Mouse (Mus musculus): ENCODE results near the gene Shank2. TPM values are rescaled to one million over a fixed set of nuclear protein-coding genes. Genes with fewer than 3 reads are reported as not detected.

The Shank2 gene
- total RNA-seq, 2 experiments from 2014 or later: 0.11 to 0.12 TPM

DNA sequence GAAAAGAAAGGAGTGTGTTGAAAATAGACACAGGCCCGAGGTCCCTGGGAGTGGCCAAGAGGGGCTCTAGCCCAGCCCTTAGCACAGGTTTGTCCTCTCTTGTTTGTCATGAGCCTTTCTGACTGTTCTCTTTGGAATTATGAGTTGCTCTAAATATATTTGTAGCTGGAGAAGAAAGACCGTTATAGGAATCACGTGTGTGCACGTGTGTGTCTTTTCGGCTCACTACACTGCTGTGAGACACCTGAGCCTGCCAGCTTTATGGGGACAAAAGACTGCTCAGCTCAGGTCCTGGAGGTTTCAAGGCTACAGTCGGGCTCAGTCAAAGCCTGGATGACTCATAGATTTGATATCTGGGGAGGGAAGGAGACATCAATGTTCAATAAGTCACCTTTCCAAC is 323.1 kb downstream of the Shank2 start:
- no peak for DNase-seq (ENCODE audit: low spot score)

DNA sequence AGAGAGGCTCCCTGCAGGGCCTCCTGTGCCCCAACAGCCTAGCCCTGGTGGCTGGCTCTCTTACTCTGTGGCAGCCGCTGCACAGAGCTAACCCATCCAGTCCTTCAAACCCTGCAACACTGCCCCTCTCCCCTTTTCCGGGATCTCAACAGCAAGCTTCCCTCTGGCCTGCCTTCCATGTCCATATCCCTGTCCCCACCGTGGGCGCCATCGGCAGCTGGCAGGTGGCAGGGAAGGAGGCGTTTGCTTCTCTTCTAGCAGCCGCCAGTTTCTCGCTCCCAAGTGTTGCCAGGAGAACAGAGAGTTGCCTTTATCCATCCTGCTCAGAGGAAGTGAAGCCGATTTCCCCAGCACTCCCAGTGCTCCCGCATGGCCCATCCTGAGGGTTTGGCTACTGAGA is 323.9 kb downstream of the Shank2 start:
- DNase-seq (ENCODE audit: low spot score): no peak

DNA sequence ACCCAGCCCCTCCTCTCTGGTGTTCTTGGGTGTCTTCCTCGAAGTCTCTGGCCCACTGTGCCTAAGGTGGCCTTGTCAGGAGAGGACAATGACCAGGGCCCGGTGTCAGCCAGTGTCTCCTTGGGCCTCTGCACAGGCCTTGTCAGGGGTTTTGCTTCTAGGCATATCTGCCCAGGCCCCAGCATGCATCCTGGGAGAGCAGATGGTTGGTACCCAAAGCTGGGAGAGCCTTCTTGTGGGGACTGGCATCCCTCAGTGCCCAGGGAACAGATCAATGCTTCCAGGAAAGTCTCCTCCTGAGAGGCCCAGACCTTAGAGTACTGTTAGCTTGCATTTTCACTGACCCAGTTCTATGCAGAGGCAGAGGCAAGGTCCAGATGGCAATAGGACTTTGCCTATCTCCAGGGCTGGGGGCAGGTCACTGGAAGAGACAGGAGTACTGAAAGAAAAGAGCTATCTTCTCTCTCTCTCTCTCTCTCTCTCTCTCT is 327.7 kb downstream of the Shank2 start:
- DNase-seq (ENCODE audit: low spot score): no peak

DNA sequence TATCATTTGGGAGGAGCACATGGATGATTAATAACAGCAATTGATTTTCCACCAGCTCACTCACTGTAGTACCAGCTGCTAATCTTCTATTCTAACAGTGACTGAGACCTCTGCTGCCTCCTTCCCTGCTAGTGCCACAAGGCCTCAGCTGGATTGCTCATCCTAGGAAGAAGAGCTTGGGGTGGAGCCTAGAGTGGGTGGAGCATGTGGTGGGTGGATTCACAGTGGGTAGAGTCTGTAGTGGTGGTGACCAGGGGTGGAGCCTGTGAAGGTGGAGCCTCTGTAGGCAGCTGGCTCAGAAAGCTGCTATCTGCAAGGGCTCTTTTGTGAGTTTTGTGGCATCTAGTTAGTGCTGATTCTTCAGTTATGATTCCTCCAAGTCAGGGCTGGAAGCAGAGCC is 334.9 kb downstream of the Shank2 start:
- no peak for DNase-seq (ENCODE audit: low spot score)

DNA sequence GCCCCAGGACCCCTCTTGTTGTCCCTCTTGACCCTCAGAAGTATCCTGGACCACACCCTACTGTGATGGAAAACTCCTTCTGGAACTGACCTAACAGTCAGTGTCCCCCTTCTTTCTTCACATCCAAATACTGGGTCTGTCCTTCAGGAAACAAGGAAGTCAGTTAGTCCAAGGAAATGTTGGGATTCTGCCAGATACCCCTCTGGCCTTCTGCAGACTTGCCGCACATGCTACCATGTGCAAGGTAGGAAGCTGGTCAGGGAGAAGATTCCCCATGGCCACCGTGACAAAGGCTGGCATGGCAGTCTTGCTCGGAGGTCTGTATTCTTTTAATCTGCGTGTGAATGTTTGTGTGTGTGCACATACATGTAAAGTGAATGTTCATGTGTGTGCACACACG is 337.0 kb downstream of the Shank2 start:
- DNase-seq (ENCODE audit: low spot score): no peak

DNA sequence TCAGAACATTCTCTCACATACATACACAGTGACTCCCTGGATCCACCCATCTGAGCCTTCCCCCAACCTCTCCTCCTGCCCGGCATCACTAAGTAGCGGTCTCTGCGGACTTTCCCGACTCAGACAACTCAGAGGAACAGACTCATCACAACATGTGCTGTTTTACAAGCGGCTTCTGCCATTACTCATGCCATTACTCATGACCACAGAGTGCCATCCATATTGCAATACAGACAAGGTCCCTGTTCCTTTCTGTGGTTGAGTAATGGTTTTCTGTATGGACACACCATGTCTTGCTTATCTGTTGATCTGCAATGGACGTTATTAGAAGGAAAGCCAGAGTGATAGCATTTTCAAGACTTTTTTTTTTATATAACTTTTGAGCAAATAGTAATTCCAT is 338.6 kb downstream of the Shank2 start:
- DNase-seq (ENCODE audit: low spot score): no peak

DNA sequence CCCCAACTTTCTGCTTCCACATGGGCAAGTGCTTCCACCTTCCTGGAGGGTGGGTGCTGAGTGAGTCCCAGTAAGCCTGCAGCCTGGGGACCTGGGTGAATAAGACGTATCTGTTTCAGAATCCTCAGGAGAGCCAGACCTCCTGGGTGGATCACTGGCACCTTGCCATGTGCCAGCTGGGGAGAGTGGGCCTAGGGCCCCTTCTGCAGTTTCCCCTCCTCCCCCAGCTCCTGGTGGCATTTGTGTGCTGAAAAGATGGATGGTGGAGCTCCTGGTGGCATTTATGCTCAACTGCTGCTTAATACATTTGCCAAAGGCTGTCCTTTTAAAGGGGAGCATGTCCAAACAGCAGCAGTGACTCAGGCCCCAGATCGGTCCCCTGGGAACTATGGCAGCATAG is 364.4 kb downstream of the Shank2 start:
- no peak for DNase-seq (ENCODE audit: low spot score)

DNA sequence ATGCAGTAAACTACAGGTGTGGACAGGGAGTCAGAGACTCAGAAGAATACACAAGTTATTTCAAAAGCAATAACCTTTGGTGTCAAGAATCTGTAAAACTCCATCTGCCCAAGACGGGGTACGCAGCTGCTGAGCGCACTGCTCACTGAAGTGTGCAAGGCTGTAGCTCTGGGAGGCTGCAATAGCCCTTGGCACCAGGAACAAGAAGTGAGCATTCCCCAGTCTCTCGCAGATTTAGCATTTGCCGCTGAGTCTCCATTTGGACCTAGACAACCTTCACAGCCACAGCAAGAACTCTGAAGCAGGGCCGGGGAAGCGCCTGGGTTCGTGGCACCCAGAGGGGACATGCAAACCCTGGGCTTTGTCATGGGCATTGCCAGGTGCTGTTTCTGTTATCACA is 371.3 kb downstream of the Shank2 start:
- no peak for DNase-seq (ENCODE audit: low spot score)

DNA sequence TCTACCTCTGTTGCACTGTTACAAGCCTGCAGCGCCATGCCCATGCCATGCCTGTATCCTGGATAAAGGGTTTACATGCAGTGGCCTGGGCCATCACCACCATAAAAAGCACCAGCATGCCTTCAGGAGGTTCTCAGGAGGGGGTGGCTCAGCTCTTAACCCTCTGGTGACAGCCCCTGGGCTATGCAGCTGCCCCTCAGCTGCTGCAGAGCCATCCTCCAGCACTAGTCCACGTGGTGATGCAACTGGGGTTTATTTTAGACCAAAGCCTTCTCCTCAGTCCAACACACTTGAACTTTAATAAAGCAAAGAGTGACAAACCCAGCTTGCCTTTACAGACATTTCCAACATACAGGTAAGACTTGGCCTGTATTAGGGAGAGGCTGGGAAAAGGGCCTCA is 373.8 kb downstream of the Shank2 start:
- DNase-seq (ENCODE audit: low spot score): no peak

DNA sequence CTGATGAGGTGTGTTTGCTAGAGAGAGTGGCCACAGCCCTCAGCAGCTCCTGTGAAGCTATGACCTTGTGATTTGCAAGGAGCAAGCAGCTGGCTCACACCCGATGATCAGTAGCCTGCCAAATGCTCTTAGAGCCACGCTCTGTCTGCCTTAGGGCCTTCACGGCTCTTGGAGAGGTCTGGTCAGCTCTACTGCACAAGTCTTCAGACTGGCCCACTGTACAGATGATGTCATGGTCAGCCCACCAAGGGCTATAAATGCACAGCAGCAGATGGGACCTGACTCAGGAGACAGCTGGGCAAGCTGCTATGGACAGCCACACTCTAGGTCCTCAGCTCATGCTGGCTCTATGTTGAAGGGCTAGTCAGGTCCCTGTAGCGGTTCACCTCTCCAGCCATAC is 376.5 kb downstream of the Shank2 start:
- no peak for DNase-seq (ENCODE audit: low spot score)

DNA sequence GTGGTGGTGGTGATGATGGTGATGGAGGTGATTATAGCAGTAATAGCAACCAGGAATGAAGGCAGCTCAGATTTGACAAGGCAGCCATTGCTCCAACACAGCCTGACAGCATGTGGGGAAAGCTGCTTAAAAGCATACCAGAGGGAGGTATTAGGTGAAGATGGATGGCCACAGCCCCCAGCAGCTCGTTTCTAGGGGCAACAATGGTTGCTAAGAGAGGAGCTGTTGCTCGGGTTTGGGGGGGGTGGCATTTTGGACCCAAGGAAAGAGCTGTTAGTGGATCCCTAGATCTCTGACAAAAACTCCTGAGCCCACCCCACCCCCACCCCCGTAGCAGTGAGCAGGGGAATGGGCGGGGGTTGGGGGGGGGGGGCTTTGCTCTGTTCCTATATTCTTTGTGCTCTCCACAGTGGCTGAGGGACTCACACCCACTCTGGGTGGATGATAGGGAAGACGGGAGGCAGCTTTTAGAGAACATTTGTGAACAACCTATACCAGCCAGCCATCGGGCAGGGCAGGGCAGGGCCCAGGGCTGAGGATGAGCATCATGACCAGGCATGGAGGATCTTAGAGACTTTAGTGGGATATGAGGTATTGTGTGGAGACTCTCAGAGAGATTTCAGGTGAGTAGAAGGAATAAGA is 377.6 kb downstream of the Shank2 start:
- no peak for DNase-seq (ENCODE audit: low spot score)

DNA sequence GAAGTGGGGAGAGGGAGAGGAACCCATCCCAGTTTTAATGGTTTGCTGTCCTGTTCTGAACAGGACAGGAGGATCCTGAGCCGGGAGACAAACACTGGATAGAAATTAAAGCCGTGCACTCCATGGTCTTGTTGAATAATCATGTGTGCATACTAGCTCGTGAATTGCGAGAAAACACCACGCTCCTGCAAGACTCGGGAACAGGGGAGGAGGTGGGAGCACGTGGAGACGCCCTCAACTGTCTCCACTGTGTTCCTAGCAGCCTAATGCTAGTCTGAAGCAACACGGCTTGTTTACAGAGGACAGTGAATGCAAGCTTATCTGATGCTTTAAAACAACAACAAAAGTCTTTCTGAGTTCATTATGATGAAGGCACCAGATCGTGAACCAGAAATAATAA is 379.9 kb downstream of the Shank2 start:
- DNase-seq (ENCODE audit: low spot score): no peak

DNA sequence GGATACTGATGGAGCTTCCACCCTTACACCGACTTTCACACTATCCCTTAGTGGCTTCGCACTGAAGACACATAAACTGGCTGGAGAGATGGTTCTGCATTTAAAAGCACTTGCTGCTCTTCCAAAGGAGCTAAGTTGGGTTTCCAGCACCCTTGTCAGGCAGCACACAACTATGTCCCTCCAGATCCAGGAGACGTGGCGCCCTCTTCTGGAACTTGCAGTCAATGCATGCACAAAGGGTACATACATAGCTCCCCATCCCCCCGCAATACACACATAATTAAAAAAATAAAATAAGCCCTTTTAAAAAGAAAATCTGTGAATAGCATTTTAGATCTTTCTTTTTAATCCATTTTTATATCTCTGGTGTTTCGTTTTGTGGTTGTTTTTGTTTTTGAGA is 385.8 kb downstream of the Shank2 start:
- no peak for DNase-seq (ENCODE audit: low spot score)

DNA sequence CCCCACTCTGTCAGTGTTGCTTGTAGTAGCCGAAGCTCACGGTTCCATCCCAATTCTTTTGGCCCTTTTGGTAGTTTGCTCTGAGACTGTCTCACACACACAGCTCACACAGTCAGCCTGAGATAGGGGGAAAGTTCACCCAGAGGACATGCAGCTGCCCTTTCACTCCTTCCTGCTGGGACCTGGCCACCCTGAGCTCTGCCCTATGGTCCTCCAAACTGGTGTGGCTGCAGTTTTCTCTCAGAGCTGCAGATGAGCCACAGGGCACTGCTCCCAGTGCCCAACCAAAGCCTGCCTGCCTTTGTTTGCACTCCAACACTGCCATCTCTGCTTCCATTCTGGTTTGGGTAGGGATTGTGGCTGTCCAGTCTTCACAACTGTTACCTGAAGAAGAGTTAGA is 388.0 kb downstream of the Shank2 start:
- no peak for DNase-seq (ENCODE audit: low spot score)

DNA sequence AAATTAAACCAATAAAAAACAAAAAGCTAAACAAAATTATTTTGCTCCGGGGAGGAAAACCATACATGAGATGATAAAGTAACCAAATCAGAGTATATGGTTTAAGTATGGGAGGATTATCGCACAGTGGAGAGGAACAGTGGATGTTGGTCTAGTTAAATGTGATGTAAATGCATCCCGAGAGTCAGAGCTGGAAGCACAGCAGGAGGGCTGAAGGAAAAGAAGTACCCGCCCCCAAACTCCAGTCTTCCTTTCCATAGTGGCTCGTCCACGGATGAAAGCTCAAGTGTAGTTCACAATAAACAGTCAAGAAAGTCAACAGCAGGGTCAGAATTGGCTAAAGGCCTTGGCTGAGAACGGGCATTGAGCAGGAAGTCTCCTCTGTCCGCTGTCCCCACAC is 388.9 kb downstream of the Shank2 start:
- DNase-seq (ENCODE audit: low spot score): no peak

DNA sequence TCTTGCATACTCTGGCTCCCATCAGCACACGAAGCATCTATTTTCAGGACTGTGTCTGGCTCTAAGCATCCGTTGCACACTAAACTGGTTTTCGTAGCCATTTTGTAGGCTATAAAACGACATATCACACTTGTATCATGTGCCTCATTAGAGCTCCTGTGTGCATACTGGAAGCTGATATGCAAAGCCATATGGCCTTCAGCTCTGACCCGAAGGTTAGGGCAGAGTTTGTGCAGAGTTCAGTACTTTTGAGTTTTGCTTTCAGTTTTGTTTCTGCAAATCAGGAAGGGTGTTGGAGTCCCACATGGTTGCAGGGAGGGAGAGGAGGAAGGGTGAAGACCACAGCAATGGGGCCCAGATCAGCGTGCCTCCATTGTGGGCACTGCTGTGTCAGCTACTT is 390.0 kb downstream of the Shank2 start:
- no peak for DNase-seq (ENCODE audit: low spot score)

DNA sequence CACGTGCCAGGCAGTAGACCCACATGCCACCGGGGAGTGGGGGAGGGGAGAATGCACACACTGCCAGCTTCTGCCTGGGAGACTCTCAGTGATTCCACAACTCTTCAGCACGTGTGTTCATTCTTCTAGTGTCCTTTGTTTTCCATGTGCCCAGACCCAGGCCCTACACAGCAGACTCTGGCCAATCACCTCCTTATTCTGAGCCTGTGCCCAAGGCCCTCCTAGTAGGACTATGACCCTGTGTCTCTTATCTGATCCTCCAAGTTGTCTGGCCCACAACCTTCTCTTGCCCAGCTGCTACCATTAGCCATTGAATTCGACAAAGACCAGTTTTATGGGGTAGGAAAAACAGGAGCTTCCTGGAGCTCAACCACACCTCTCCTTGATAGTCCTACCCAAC is 400.8 kb downstream of the Shank2 start:
- no peak for DNase-seq (ENCODE audit: low spot score)

DNA sequence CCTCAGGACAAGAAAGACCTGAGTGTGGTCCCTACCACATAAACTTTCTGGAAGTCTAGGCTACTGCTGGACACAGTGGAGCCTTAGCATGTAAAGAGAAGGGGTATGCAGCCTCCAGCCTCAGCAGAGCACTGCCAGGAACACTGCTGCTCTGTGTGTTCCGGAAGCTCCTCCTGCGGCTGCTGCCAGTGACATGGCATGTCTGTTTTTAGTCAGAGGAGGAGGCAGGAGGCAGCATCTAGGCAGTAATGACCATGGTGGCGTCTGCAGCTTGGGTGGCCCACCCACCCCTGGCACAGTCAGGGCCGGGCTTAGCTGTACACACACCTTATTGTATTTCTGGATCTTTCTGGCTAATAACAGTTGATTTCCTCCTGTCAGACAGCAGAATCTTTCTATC is 405.9 kb downstream of the Shank2 start:
- no peak for DNase-seq (ENCODE audit: low spot score)

DNA sequence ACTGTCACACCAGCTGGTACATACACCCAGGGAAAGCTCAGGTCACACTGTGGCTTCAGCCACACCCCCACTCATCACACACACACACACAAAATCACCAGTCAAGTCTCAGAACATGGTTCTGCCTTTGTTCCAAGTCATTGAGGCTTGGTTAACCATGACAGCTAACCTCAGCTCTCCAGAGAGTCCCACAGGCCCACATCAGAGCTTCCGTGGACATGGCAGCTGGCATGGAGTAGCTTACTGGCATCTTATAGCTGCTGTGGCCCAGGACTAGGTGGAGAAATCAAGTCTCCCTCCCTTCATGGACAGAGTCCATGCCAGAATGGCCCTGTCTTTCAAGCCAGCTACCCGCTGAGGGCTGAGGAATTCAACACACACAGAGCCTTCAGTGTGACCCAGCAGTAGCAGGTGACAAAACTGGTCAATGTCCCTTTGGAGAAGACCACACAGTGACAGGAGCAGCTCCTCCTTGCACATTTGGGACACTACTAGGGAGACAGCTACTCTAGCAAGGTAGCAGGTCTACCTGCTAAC is 406.8 kb downstream of the Shank2 start:
- DNase-seq (ENCODE audit: low spot score): no peak

DNA sequence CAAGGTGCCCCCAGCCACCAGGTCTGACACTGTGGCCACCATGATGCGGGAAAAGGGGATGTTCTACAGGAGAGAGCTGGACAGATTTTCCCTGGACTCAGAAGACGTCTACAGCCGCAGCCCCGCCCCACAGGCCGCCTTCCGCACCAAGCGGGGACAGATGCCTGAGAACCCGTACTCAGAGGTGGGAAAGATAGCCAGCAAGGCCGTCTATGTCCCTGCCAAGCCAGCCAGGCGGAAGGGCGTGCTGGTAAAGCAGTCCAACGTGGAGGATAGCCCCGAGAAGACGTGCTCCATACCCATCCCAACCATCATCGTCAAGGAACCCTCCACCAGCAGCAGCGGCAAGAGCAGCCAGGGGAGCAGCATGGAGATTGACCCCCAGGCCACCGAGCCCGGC is 408.0 kb downstream of the Shank2 start:
- DNase-seq (ENCODE audit: low spot score): no peak

DNA sequence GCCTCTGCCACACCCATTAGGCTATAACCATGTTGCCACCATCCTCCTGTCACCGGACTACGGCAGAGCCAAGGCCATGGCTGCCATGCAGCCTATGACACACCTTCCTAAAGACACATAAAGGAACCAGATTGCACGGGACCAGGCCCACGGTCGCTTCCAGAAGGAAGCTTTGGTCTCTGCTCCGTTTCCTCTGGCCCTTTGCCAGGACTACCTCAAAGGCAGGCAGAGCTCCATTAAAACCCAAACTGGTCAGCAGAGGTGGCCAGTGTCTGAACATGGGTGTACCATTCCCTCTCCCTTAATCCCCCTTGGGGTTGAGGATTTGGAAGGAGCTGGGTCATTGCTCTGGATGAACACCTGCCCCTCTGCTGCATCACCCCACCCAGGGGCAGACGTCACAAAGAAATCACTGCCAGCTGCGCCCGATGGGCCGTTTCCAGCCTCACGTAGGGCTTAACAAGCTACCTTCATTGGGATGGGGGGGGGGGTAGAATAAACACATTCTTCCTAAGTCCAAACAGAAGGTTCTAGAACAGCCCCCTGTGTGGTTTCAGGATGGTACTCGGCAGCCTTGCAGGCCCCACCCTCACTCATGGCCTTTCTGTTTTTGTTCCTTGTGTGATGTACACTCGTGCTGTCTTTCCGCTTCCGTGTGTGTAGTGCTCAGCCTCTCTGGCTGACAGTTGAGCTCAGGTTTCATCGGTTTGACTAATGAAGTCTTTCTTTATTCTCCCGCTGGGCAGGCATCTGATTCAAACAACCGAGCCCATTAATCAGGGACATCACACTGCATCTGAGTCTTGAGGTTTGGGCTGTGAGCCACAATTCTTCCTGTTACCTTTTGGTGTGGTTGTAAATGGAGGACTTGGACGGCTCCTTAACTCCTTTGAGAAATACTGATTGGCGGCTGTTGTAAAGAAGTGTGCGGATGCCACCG is 410.5 kb downstream of the Shank2 start:
- DNase-seq (ENCODE audit: low spot score): no peak

DNA sequence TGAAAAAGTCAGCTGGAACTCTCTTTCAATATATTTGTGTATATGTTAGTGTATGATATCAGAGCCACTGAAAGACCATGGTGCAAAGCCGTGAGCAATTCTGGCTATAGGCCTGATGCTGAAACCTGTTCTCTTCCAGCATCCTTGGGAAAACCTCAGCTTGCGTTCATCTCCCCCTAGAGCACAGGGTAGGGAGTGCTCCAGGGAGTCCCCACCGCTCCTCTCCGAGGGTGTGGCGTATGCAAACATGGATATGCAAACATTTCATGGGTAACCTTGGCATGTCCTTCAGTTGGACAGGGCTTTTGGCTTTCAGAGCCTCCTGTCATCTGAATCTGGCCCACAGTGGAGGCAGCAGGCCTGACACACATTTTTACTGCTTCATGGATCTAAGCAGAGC is 412.9 kb downstream of the Shank2 start:
- no peak for DNase-seq (ENCODE audit: low spot score)

DNA sequence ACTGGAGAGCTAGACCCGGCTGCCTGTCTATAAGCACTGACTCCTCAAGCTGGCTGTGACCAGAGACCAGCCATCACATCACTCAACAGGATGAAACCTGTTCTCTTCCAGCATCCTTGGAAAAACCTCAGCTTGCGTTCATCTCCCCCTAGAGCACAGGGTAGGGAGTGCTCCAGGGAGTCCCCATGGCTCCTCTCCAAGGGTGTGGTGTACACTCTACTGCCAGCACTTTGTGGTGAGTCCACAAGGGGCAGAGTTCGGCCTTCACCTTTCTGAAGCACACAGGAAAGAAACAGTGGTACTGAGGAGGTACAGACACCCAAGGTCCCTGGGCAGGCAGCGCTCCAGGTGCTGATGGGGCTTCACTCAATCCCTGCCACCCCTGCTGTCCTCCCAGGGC is 414.1 kb downstream of the Shank2 start:
- DNase-seq (ENCODE audit: low spot score): no peak
